Mouse (Mus musculus): ENCODE results near the gene Btg4. TPM values are rescaled to one million over a fixed set of nuclear protein-coding genes. Genes with fewer than 3 reads are reported as not detected.
"Not testable (repeated sequence)": the region's sequence is repeated elsewhere in the genome, so short reads cannot be mapped to it uniquely, and the experiment has no call there.

The Btg4 gene
- polyA plus RNA-seq, 1 experiment from 2014 or later = not detected

DNA sequence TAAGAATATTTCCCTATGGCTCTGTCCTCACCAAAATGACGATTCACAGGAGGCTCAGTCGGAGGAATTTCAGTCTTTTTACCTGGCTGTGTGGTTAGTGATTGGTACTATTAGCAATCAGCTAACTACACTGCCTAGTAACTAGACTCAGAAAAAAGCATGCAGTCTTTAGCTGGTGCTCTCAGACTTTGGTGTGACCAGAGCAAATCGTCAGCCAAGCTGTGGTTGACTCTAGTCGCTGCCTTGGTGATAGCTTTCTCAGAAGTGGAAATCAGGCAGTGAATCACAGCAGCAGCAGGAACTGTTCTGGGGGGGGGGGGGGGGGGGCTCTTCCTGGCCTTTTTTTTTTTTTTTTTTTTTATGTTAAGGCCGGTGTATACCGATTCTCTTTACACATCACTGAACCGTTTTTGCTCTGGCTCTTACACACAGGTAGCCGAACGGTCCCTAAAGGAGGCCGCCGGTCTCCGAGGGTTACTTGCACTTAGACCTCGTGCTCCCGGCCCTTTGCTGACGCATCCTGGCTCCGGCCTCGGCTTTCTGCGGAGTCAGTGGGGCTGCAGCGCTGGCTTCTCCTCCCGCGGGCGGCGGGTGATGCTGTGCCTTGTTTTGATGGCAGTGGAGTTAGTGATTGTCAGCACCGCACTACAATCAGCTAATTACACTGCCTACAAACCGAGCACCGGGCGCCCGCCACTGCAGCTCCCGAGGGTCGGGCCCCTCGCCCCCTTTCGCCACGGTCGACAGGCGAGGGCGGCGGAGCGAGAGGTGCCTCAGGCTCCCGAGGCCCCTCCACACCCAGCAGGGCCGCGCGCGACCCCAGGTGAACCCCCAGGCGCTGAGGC lies 42.5 kb downstream of the Btg4 start:
- peak overlapping the region; percentile 60 for H3K4me3 ChIP-seq
- 2% methylated on average over 43 of the region's 44 CpGs for WGBS

DNA sequence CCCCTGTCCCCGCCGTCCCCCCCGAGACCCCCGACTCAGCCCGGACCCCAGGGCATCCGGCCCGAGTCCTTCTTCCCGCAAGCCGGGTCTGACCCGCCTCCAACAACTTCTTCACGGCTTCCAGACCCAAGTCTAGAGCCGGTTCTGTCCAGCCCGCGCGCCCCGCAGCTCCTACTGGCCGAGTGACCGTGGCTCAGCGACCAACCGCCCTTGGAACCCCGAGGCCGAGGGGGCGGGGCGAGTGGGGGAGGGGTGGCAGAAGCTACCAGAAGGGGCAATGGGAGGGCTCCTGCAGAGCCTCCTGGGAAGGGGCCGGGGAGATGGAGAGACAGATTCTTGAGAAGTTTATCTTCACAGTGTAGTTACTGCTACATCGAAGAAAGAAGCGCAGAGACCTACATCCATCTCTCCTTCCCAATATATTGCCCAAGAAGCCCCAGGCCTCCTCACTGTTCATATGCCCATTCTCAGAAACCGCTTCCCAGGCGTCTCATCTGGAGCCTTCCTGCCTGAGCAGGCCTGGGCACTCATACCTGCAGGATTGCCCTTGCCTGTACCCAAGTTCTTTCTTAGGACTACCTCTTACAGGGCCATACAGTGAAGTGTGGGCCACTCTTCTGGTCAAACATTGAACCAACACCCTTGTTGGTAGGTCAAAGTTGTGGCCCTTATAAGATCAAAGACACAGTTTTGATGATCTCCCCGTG lies 43.3 kb downstream of the Btg4 start:
- Histone ChIP-seq H3K4me1 (peaks cover 13% of the 10 kb centered on the region), H3K9me3 (no peaks in the 10 kb centered on the region), H3K27ac (no peak overlapping the region), H3K36me3 (replicated peaks) (no peaks in the 10 kb centered on the region), H3K9ac (peak overlapping the region; percentile 55), H3K27me3 (replicated peaks) (peaks cover 7% of the 10 kb centered on the region; the same call in 1 of the 2 replicates), H3K4me2 (peak overlapping the region; percentile 100), H3K4me3 (peak overlapping the region; percentile 60)
- peak; percentile 75 for ATAC-seq (replicated peaks)
- 12% methylated on average over 30 of the region's 30 CpGs for WGBS

More for the DNA sequence above, 42.5 kb downstream of the Btg4 start:
- Histone ChIP-seq H3K9me3 (no peaks in the 10 kb centered on the region), H3K27me3 (replicated peaks) (peaks cover 7% of the 10 kb centered on the region; the same call in 1 of the 2 replicates), H3K4me1 (peaks cover 13% of the 10 kb centered on the region), H3K36me3 (replicated peaks) (no peaks in the 10 kb centered on the region), H3K9ac (peak overlapping the region; percentile 55), H3K27ac (no peak overlapping the region), H3K4me2 (peak overlapping the region; percentile 100)
- peak; percentile 77 for ATAC-seq (replicated peaks)

DNA sequence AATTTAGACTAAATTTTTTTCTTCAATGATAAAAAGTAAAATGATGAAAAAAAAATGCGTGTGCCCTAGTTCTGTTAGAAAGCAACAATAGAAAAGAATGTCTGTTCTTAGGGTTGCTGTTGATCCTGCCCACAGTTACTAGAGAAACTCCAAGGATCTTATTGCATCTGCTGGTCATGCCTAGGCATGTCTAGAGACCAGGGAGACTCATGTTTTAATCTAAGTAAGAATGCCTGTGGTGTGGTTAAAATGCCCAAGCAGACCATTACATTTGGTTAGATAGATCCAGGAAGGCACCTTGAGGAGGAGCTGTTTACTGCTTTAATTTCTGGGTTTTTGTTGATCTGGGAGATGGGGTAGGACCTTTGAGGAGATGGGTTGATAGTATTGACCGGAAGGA lies 45.0 kb downstream of the Btg4 start:
- Histone ChIP-seq H3K9ac (no peak overlapping the region), H3K9me3 (no peaks in the 10 kb centered on the region), H3K4me3 (no peak overlapping the region), H3K4me2 (no peak overlapping the region), H3K27me3 (replicated peaks) (peaks cover 3% of the 10 kb centered on the region; the same call in 1 of the 2 replicates), H3K4me1 (peaks cover 13% of the 10 kb centered on the region), H3K27ac (no peak overlapping the region), H3K36me3 (replicated peaks) (no peaks in the 10 kb centered on the region)
- ATAC-seq (replicated peaks) = no peak
- 79% methylated on average over 2 of the region's 2 CpGs for WGBS

DNA sequence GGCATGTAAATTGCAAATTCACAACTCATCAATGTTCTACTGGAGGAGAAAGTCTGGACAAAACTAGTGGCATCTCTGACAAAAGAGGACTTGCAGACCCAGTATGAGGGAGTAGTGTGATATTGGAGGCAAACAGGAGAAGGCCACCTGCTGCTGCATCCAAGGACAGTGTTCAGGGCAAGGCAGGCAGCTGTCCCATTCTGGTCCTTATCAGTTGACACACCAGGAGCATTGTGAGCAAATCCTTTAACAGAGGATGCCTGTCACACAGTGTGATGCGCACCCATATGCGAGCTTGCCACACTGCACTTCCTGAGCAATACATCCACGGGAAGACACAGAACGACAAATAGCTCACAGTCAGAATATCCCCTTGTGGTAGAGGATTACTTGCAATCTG lies 54.1 kb downstream of the Btg4 start:
- H3K9me3 ChIP-seq = no peaks in the 10 kb centered on the region
- H3K4me3 ChIP-seq = no peak overlapping the region
- no peak for ATAC-seq (replicated peaks)
- no peaks in the 10 kb centered on the region for H3K4me1 ChIP-seq
- H3K27me3 ChIP-seq (replicated peaks) = no peaks in the 10 kb centered on the region
- no peak overlapping the region for H3K9ac ChIP-seq
- H3K36me3 ChIP-seq (replicated peaks) = no peaks in the 10 kb centered on the region
- no peak overlapping the region for H3K4me2 ChIP-seq
- 73% methylated on average over 4 of the region's 4 CpGs for WGBS
- H3K27ac ChIP-seq = no peak overlapping the region

DNA sequence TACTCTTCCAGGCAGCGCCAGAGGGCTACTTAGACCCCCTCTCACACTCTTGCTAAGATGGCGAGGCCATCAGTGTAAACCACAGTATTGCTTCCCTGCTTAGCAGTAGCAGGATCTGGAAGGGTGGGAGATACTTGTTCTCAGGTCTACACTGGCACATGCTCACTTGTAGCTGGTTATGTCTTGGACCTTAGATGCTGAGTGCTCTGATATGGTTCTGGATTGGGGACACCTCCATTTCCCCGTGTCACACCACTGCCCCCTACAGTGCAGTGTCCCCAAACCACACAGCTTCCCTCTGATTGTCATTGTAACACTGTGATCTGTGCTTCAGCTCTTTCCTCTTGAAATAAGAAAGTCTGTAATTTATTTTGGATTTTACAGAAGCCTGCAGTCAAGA lies 76.3 kb downstream of the Btg4 start:
- no peaks in the 10 kb centered on the region for H3K4me1 ChIP-seq
- H3K9me3 ChIP-seq = no peaks in the 10 kb centered on the region
- no peak overlapping the region for H3K4me3 ChIP-seq
- no peaks in the 10 kb centered on the region for H3K27me3 ChIP-seq (replicated peaks)
- WGBS = 60% methylated on average over 3 of the region's 3 CpGs
- no peaks in the 10 kb centered on the region for H3K36me3 ChIP-seq (replicated peaks)
- no peak overlapping the region for H3K4me2 ChIP-seq
- no peak overlapping the region for H3K9ac ChIP-seq
- H3K27ac ChIP-seq = no peak overlapping the region
- no peak for ATAC-seq (replicated peaks)

DNA sequence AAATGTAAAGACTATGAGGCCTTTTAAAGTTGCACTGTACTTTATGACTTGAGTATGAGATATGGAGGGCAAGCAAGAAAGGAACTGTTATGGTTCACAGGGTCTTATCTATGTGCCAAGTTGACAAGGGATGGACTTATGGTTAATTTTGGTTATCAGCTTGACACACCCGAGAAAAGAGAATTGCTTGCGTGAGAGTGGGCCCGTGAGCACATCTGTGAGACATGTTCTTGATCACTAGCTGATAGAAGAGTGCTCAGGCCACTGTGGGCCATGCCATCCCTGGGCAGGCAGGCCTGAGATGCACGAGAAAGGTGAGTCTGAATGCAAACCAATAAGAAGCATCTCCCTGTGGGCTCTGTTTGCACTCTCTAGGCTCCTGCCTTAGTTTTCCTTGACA lies 76.7 kb downstream of the Btg4 start:
- Histone ChIP-seq H3K4me3 (no peak overlapping the region), H3K9me3 (no peaks in the 10 kb centered on the region), H3K4me1 (no peaks in the 10 kb centered on the region), H3K27me3 (replicated peaks) (no peaks in the 10 kb centered on the region), H3K4me2 (no peak overlapping the region), H3K27ac (no peak overlapping the region), H3K36me3 (replicated peaks) (no peaks in the 10 kb centered on the region), H3K9ac (no peak overlapping the region)
- ATAC-seq (replicated peaks) = no peak
- 83% methylated on average over 4 of the region's 4 CpGs for WGBS

DNA sequence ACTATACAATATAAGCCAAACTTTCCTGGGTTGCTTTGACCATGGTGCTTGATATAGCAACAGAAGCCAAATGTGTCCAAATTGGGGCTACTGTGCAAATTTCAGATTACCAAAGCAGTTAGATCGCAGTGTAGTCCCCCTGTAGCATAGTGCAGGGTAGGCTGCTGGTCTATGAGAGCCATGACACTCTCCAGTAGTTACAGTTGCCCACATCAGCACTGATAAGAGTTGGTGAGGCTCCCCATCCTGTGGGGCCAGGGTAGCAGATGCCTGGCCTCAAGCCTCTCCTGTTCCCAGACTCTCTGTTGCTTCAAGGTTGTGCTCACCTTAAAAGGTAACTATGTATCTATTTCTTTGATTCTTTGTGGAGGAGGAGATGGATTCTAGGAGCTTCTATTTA lies 77.1 kb downstream of the Btg4 start:
- Histone ChIP-seq H3K9me3 (no peaks in the 10 kb centered on the region), H3K27ac (no peak overlapping the region), H3K4me2 (no peak overlapping the region), H3K36me3 (replicated peaks) (no peaks in the 10 kb centered on the region), H3K27me3 (replicated peaks) (no peaks in the 10 kb centered on the region), H3K4me3 (no peak overlapping the region), H3K4me1 (no peaks in the 10 kb centered on the region), H3K9ac (no peak overlapping the region)
- 90% methylated on average over 1 of the region's 1 CpGs for WGBS
- no peak for ATAC-seq (replicated peaks)

DNA sequence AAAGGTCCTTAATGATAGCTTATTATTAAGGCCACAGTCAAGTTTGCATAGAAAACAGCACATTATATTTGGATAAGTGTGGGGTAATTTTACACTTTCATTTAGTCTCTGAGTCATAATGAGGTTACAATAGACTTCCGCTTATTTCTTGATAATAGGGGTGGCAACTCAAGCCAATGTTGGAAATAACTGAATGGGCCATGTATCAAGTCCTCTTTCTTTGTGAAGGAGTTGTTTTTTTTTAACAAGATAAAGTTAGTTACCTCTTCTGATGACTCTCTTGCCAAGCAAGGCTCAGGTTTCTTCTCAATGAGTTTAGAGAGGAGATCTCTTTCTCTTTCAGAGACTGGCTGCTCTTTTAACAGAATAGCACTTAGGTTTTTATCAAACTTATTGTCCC lies 77.6 kb downstream of the Btg4 start:
- 94% methylated on average over 1 of the region's 1 CpGs for WGBS
- ATAC-seq (replicated peaks) = no peak
- H3K36me3 ChIP-seq (replicated peaks) = no peaks in the 10 kb centered on the region
- H3K9ac ChIP-seq = no peak overlapping the region
- no peak overlapping the region for H3K27ac ChIP-seq
- no peaks in the 10 kb centered on the region for H3K4me1 ChIP-seq
- H3K4me3 ChIP-seq = no peak overlapping the region
- no peak overlapping the region for H3K4me2 ChIP-seq
- H3K27me3 ChIP-seq (replicated peaks) = no peaks in the 10 kb centered on the region
- no peaks in the 10 kb centered on the region for H3K9me3 ChIP-seq

DNA sequence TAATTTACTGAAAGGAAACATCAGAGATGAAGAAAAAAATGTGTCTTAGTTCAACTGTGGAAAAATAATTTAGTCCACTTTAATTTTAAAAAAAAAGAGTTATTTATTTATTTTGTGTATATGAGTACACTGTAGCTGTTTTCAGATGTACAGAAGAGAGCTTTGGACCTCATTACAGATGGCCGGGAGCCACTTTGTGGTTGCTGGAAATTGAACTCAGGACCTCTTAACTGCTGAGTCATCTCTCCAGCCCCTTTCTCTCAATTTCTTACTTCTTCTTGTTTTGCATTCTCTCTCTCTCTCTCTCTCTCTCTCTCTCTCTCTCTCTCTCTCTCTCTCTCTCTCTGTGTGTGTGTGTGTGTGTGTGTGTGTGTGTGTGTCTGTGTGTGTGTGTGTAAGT lies 78.7 kb downstream of the Btg4 start:
- ATAC-seq (replicated peaks); H3K9me3 ChIP-seq; H3K27me3 ChIP-seq (replicated peaks); H3K36me3 ChIP-seq (replicated peaks); H3K4me1 ChIP-seq; H3K4me2 ChIP-seq; H3K9ac ChIP-seq; H3K4me3 ChIP-seq; H3K27ac ChIP-seq: not testable (repeated sequence)
- WGBS = 85% methylated on average over 1 of the region's 1 CpGs

DNA sequence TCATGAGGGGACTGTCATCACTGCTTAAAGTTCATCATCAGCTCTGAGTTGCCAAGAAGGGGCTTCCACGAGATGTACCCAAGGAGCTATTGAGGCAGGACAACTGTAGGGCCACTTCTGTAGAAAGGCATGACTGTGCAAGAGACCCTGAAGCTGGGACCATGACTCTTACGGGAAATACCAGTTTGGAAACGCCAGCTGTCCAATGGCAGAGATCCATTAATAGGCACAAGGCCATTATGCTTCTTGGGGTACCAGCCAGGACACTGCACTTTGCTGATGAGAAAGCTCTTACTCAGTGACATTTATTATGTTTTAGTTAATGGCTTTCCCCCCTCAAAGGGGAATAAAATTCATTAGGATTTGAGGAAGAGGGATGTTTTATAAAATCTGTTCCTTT lies 80.0 kb downstream of the Btg4 start:
- 83% methylated on average over 3 of the region's 3 CpGs for WGBS

DNA sequence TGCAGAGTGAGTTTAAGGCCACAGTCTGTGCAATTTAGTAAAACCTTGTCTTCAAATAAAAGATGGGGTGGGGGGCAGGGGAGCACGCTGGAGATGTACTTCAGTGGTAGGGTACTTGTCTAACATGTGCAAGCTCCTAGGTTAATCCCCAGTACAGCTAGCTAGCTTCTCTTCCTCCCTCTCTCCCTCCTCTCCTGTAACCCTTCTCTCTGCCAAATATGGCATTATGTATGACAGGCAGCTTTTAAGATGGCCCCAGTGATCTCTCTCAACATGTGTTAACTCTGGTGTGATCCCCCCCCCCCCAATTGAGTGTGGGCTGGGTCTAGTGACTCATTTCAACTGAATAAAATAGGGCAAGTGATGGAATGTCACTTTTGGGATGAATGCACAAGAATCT lies 82.7 kb downstream of the Btg4 start:
- no peaks in the 10 kb centered on the region for H3K27me3 ChIP-seq (replicated peaks)
- no peaks in the 10 kb centered on the region for H3K9me3 ChIP-seq
- no peaks in the 10 kb centered on the region for H3K36me3 ChIP-seq (replicated peaks)
- H3K27ac ChIP-seq = no peak overlapping the region
- no peak overlapping the region for H3K4me2 ChIP-seq
- H3K9ac ChIP-seq = no peak overlapping the region
- WGBS = 92% methylated on average over 1 of the region's 1 CpGs
- peaks cover 7% of the 10 kb centered on the region; the same call in 1 of the 2 replicates for H3K4me1 ChIP-seq
- no peak for ATAC-seq (replicated peaks)
- no peak overlapping the region for H3K4me3 ChIP-seq

More for the DNA sequence above, 80.0 kb downstream of the Btg4 start:
- Histone ChIP-seq H3K36me3 (replicated peaks) (no peaks in the 10 kb centered on the region), H3K4me2 (no peak overlapping the region), H3K27ac (no peak overlapping the region), H3K9me3 (no peaks in the 10 kb centered on the region), H3K9ac (no peak overlapping the region), H3K4me1 (no peaks in the 10 kb centered on the region), H3K27me3 (replicated peaks) (no peaks in the 10 kb centered on the region), H3K4me3 (no peak overlapping the region)
- ATAC-seq (replicated peaks) = no peak

DNA sequence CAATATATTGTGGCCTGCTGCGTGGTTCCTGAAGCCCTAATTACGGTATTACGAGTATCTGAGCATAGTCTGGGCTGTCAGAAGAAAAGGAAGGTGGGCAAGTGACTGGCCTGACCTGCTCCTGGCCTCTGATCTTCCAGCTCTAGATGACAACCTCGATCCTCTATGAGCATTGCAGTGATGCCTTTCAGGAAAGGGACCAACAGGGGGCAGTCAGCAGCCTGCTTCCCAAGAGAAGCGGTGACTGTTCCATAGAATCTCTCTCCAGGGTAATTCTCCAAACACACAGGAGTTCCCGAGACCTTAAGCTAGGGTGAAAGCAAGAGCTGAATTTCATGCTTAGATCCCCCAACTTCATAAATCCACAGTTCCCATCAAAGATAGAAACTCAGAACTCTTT lies 83.5 kb downstream of the Btg4 start:
- Histone ChIP-seq H3K4me2 (no peak overlapping the region), H3K9me3 (no peaks in the 10 kb centered on the region), H3K36me3 (replicated peaks) (no peaks in the 10 kb centered on the region), H3K9ac (no peak overlapping the region), H3K27me3 (replicated peaks) (no peaks in the 10 kb centered on the region), H3K4me1 (peaks cover 7% of the 10 kb centered on the region; the same call in 1 of the 2 replicates), H3K27ac (no peak overlapping the region), H3K4me3 (no peak overlapping the region)
- 77% methylated on average over 6 of the region's 6 CpGs for WGBS
- no peak for ATAC-seq (replicated peaks)

All from midbrain, embryonic 15.5 days (tissue).